Mouse (Mus musculus): ENCODE measurements at regions not wholly inside any gene's neighbourhood (a gene's known extent, or its start where the extent isn't known, plus 50 kb on each side); places are given as distances from the start of the nearest gene placed in this dataset.
"Not testable (repeated sequence)": the region's sequence is repeated elsewhere in the genome, so short reads cannot be mapped to it uniquely, and the experiment has no call there.

DNA sequence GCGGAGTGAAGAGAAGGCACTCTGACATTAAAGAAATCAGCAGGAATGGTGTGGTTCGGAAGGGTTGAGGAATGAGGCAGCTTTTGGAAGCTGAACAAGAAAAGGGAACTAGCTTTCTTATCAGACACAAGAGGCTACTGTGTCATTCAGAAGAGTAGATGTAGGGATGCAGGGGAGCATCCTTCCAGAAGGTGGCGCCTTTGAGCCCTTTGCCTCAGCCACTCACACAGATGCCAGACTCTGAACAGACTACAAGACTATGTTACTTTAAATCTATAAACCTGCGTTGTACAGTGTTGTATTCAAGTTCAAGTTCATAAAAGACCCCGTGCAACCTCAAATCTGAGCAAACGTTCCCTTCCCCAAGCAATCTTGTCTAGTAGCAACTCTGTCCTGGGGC lies 128.9 kb downstream of the Kap start:
- not testable (repeated sequence) for H3K27me3 ChIP-seq (ENCODE audit: control insufficient read depth, insufficient read depth, low read length); ATAC-seq (ENCODE audit: low FRiP score, low read depth); H3K9ac ChIP-seq (ENCODE audit: low read depth, low read length, severe bottlenecking); H3K27ac ChIP-seq (replicated peaks; ENCODE audit: low read depth, low read length); H3K4me3 ChIP-seq (replicated peaks; ENCODE audit: low read length); H3K9me3 ChIP-seq (ENCODE audit: control insufficient read depth, low read length); H3K36me3 ChIP-seq (ENCODE audit: control insufficient read depth, insufficient read depth, low read length); H3K4me2 ChIP-seq (replicated peaks; ENCODE audit: low read depth, low read length, severe bottlenecking); H3K4me1 ChIP-seq (ENCODE audit: control insufficient read depth, insufficient read depth, low read length); DNase-seq (ENCODE audit: low spot score)
- whole genome bisulfite sequencing, result 64% methylated on average over 6 of the region's 6 CpGs

- DNase-seq (ENCODE audit: low spot score), result peak; percentile 5
- WGBS, result 4% methylated on average over 8 of the region's 8 CpGs
- H3K36me3 ChIP-seq (ENCODE audit: control insufficient read depth, insufficient read depth, low read length); H3K27ac ChIP-seq (replicated peaks; ENCODE audit: low read depth, low read length); H3K4me3 ChIP-seq (replicated peaks; ENCODE audit: low read length); ATAC-seq (ENCODE audit: low FRiP score, low read depth); H3K9ac ChIP-seq (ENCODE audit: low read depth, low read length, severe bottlenecking); H3K27me3 ChIP-seq (ENCODE audit: control insufficient read depth, insufficient read depth, low read length); H3K9me3 ChIP-seq (ENCODE audit: control insufficient read depth, low read length); H3K4me1 ChIP-seq (ENCODE audit: control insufficient read depth, insufficient read depth, low read length): not testable (repeated sequence)
- H3K4me2 ChIP-seq (replicated peaks; ENCODE audit: low read depth, low read length, severe bottlenecking), result peak overlapping the region; percentile 7; the same call in 1 of the 2 replicates
Measured at GRCm38 (mm10) chr6:133706712-133707111, 146.8 kb downstream of the Kap start.

GRCm38 (mm10) chr6:133701625-133702024 lies 151.9 kb downstream of the Kap start:
- H3K27me3 ChIP-seq (ENCODE audit: control insufficient read depth, insufficient read depth, low read length), result no peaks in the 10 kb centered on the region

More at GRCm38 (mm10) chr6:133701625-133702024, 151.9 kb downstream of the Kap start:
- no peak for TF ChIP-seq POLR2A (IDR thresholded peaks at IDR 0.05; ENCODE audit: borderline replicate concordance, extremely low read depth, insufficient read depth, insufficient read length)
- Histone ChIP-seq H3K9ac (ENCODE audit: low read depth, low read length, severe bottlenecking) (no peak overlapping the region), H3K4me3 (replicated peaks; ENCODE audit: low read length) (no peak overlapping the region), H3K9me3 (ENCODE audit: control insufficient read depth, low read length) (no peaks in the 10 kb centered on the region), H3K36me3 (ENCODE audit: control insufficient read depth, insufficient read depth, low read length) (no peaks in the 10 kb centered on the region), H3K27ac (replicated peaks; ENCODE audit: low read depth, low read length) (no peak overlapping the region), H3K4me1 (ENCODE audit: control insufficient read depth, insufficient read depth, low read length) (no peaks in the 10 kb centered on the region), H3K4me2 (replicated peaks; ENCODE audit: low read depth, low read length, severe bottlenecking) (no peak overlapping the region)
- DNase-seq (ENCODE audit: low spot score) (no peak), ATAC-seq (ENCODE audit: low FRiP score, low read depth) (no peak)
- WGBS, result 37% methylated on average over 2 of the region's 2 CpGs

All from limb, embryonic 14.5 days (tissue).